Mouse (Mus musculus) ES-E14 (cell line): ENCODE measurements around the gene Rreb1. TPM values are rescaled to one million over a fixed set of nuclear protein-coding genes. Genes with fewer than 3 reads are reported as not detected.

Experiments
- DNase-seq: peaks from one replicate; pipeline ENCODE4 v3.0.0-alpha.2; 2013; ENCODE audit warnings: low read depth, low spot score
- H3K27ac ChIP-seq: 2 replicates; pipeline ENCODE4 v1.5.1; 2012; ENCODE audit warnings: low read depth, mild to moderate bottlenecking, low read length, moderate library complexity, mixed read lengths; ENCODE audit not compliant: poor library complexity, insufficient read depth, severe bottlenecking
- H3K36me3 ChIP-seq: 2 replicates; pipeline ENCODE4 v1.6.1; 2012; ENCODE audit warnings: mild to moderate bottlenecking, low read length, moderate library complexity, mixed read lengths; ENCODE audit not compliant: control insufficient read depth, poor library complexity, insufficient read depth, severe bottlenecking
- H3K4me1 ChIP-seq, 2 experiments: fragments of 150-350 bp in 1 of 2; sonication (generic) in 1 of 2; 2 replicates each; pipeline ENCODE4 v1.6.1; 2012; ENCODE audit warnings: low read length in 2 of 2, mild to moderate bottlenecking in 1 of 2, mixed read lengths in 1 of 2; ENCODE audit not compliant: control insufficient read depth in 2 of 2, insufficient read depth in 2 of 2, poor library complexity in 1 of 2
- H3K4me3 ChIP-seq, 2 experiments: fragments of 150-350 bp in 1 of 2; sonication (generic) in 1 of 2; 2 replicates each; pipeline ENCODE4 v1.5.1; 2012; ENCODE audit warnings: low read length in 2 of 2, low read depth in 1 of 2, mild to moderate bottlenecking in 1 of 2, mixed read lengths in 1 of 2; ENCODE audit not compliant: insufficient read depth in 1 of 2, poor library complexity in 1 of 2, severe bottlenecking in 1 of 2
- H3K9ac ChIP-seq: 2 replicates; pipeline ENCODE4 v1.6.1; 2012; ENCODE audit warnings: low read depth, mild to moderate bottlenecking, low read length, mixed read lengths; ENCODE audit not compliant: poor library complexity, insufficient read depth, severe bottlenecking
- H3K9me3 ChIP-seq: fragments of 150-350 bp; sonication (generic); 2 replicates; pipeline ENCODE4 v1.6.1; 2012; ENCODE audit warnings: low read depth, mild to moderate bottlenecking, low read length; ENCODE audit not compliant: control insufficient read depth, insufficient read depth
- CHD2 ChIP-seq: IDR thresholded peaks from 2 replicates; pipeline ENCODE4 v1.6.1; 2014; ENCODE audit warnings: mild to moderate bottlenecking, low read depth, low read length, inconsistent platforms
- HCFC1 ChIP-seq: IDR thresholded peaks from 2 replicates; pipeline ENCODE4 v1.6.1; 2012; ENCODE audit warnings: low read length, inconsistent platforms, borderline replicate concordance; ENCODE audit not compliant: insufficient read depth
- MAFK ChIP-seq: IDR thresholded peaks from 2 replicates; pipeline ENCODE4 v1.6.1; 2014; ENCODE audit warnings: mild to moderate bottlenecking, low read depth, low read length, inconsistent platforms; ENCODE audit not compliant: insufficient read depth
- ZC3H11A ChIP-seq: IDR thresholded peaks from 2 replicates; pipeline ENCODE4 v1.6.1; 2012; ENCODE audit warnings: low read depth, mild to moderate bottlenecking, inconsistent platforms, low read length, borderline replicate concordance
- ZNF384 ChIP-seq: IDR thresholded peaks from 2 replicates; pipeline ENCODE4 v1.6.1; 2012; ENCODE audit warnings: low read depth, low read length, inconsistent platforms
- in situ Hi-C, 2 experiments: fragments of 600-800 bp; cut with MboI; formaldehyde crosslinking; loops; one replicate each; pipeline ENCODE4 v1.15.1; 2025; ENCODE audit warnings: low sequenced_read_pairs in 2 of 2, inconsistent platforms in 1 of 2; ENCODE audit not compliant: unreplicated experiment in 2 of 2
- total RNA-seq: library from RNA; depleted of rRNA; stranded (reverse); fragments of 300-350 nt; gene quantifications from 2 replicates; pipeline ENCODE4 v1.2.3, GENCODE M21; 2012

Rreb1 gene
- total RNA-seq, 1 experiment: 14.7 TPM

DNA sequence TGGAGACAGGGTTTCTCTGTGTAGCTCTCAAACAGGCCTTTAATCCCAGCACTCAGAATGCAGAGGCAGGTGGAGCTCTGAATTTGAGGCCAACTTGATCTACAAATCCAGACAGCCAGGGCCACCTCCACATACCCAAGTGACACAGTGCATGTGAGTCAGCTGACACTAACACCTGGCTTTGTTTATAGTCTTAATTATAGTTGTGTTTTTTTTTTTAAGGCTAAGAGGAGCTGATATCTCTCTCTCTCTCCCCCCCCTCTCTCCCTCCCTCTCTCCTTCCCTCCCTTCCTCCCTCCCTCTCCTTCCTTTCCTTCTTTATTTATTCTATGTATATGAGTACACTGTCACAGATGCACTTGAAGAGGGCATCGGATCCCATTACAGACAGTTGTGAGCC is 86.5 kb downstream of the Rreb1 start:
- H3K4me3 ChIP-seq: no peak overlapping the region
- no peaks in the 10 kb centered on the region for H3K9me3 ChIP-seq
- H3K27ac ChIP-seq: no peak overlapping the region
- in situ Hi-C loops: no loop called here
- TF ChIP-seq ZC3H11A: no peak
- TF ChIP-seq CHD2: no peak
- no peak for TF ChIP-seq MAFK
- no peak for TF ChIP-seq HCFC1
- TF ChIP-seq ZNF384: no peak
- peaks cover 2 to 7% of the 10 kb centered on the region in 2 experiments; a peak in 3 of 4 replicates for H3K4me1 ChIP-seq
- no peaks in the 10 kb centered on the region; the same call in 1 of the 2 replicates for H3K36me3 ChIP-seq
- no peak for DNase-seq
- H3K9ac ChIP-seq: no peak overlapping the region

DNA sequence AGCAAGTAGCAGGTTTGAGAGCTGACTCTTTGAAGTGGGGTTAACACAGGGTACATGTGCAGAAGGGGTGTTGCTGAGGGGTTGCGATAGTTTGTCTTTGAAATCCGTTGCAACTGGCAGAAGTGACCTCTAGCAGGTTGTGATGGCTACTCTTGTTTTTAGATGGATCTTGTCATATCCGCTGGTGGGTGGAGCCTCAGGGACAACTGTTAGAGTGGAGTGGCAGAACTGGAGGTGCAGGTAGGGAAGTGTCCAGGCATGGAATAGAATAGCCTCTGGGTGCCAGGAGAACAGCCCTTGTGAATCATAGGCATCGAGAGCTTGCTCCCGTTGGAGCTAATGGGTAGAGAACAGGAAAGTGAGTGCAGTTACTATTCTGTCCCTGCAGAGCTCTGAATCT is 88.1 kb downstream of the Rreb1 start:
- Histone ChIP-seq H3K36me3 (no peaks in the 10 kb centered on the region; the same call in 1 of the 2 replicates), H3K27ac (no peak overlapping the region), H3K9me3 (no peaks in the 10 kb centered on the region), H3K4me1 (peaks cover 2 to 7% of the 10 kb centered on the region in 2 experiments; a peak in 3 of 4 replicates), H3K9ac (no peak overlapping the region), H3K4me3 (no peak overlapping the region)
- in situ Hi-C loops: no loop called here
- no peak for TF ChIP-seq HCFC1
- TF ChIP-seq ZNF384: no peak
- TF ChIP-seq MAFK: no peak
- no peak for TF ChIP-seq ZC3H11A
- no peak for TF ChIP-seq CHD2
- no peak for DNase-seq

DNA sequence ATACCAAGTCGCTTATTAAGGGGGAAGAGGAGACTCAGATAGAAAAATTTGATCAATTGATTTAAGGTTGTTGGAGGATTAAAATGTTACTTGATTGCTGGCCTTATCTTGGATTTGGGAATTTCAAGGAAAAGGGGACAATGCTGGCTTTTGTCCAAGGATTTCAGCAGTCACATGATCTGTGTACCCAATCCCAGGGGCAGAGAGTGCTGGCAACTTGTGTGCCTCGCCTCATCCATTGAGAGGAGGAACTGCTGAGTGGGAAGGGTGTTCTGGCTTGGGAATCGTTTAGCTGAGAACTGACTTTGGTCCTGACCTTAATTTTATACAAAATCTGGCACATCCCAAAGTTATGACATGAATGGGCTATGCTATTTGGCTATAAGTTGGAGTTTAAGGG is 88.6 kb downstream of the Rreb1 start:
- DNase-seq: no peak
- peaks cover 2 to 7% of the 10 kb centered on the region in 2 experiments; a peak in 3 of 4 replicates for H3K4me1 ChIP-seq
- no peaks in the 10 kb centered on the region; the same call in 1 of the 2 replicates for H3K36me3 ChIP-seq
- no peak overlapping the region for H3K9ac ChIP-seq
- H3K9me3 ChIP-seq: no peaks in the 10 kb centered on the region
- no peak overlapping the region for H3K4me3 ChIP-seq
- H3K27ac ChIP-seq: no peak overlapping the region
- TF ChIP-seq HCFC1 (no peak), CHD2 (no peak), ZC3H11A (no peak), MAFK (no peak), ZNF384 (no peak)
- in situ Hi-C loops: no loop called here

DNA sequence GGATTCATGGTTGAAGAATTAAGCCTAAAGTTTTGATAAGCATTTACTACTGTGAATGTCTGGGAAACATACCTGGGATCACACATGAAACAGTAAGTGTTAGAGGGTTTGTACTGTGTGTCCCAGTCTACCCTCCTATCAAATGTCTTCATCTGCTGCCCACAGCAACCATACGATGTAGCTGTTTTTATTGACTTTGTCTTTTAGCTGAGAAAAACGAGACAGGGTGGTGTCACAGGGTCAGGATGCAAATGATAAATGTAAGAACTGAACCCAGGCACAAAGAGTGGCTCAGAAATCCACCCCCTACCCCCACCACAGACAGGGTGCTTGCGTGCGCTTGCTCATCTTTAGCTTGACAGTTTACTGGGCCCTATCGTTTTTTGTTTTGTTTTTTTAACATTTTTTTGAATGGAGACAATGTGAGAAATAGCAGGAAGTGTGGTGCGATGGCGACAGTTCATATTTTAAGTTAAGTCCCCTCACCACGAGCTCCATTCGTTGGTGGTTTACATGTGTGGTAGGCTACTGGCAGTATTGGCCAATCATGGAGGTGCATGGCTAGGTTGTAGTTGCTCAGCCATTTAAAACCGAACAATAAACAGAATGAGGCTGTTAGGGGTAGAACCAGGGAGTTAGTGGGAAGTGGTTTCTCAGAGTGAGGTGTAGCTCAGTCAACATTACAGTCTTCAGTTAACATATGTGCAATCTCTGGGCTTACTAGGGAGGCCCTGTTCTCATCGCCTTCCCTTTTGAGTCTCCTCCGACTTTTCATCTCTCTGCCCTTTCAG is 92.1 kb downstream of the Rreb1 start:
- Histone ChIP-seq H3K36me3 (no peaks in the 10 kb centered on the region), H3K9ac (no peak overlapping the region), H3K4me1 (peaks cover 2% of the 10 kb centered on the region in 2 experiments; a peak in 1 of 4 replicates), H3K9me3 (no peaks in the 10 kb centered on the region), H3K27ac (no peak overlapping the region), H3K4me3 (no peak overlapping the region)
- TF ChIP-seq HCFC1: no peak
- TF ChIP-seq ZC3H11A: no peak
- no peak for TF ChIP-seq MAFK
- TF ChIP-seq ZNF384: no peak
- no peak for TF ChIP-seq CHD2
- DNase-seq: no peak
- in situ Hi-C loops: no loop called here
